Mouse (Mus musculus): ENCODE results near the gene Armc8.

GRCm38 (mm10) chr9:99483191-99483590 lies 85.5 kb downstream of the Armc8 start:
- no peak for TF ChIP-seq CTCF (conservative IDR thresholded peaks at IDR 0.05; ENCODE audit: low read length)
- TF ChIP-seq POU5F1 (IDR thresholded peaks at IDR 0.05; ENCODE audit: borderline replicate concordance, low read length): no peak

Measured in E14TG2a.4 (cell line).